Mouse (Mus musculus): ENCODE measurements around the gene Rps11.
"Not testable (repeated sequence)": the region's sequence is repeated elsewhere in the genome, so short reads cannot be mapped to it uniquely, and the experiment has no call there.

Rps11 gene

GRCm38 (mm10) chr7:45124224-45125143 is at the start of gene Rps11:
Gene Rps11, minus strand, starts transcription at chr7:45124439.
- DNase-seq = peak; percentile 99

GRCm38 (mm10) chr7:45173772-45174171 is 49.5 kb upstream of the Rps11 start:
- DNase-seq = not testable (repeated sequence)

GRCm38 (mm10) chr7:45172974-45173373 is 48.7 kb upstream of the Rps11 start:
- no peak for DNase-seq

- peak; percentile 83 for DNase-seq
Observed at GRCm38 (mm10) chr7:45169495-45169894, 45.3 kb upstream of the Rps11 start.

GRCm38 (mm10) chr7:45168656-45169055 is 44.4 kb upstream of the Rps11 start:
- DNase-seq = no peak

- peak; percentile 81 for DNase-seq
Observed at GRCm38 (mm10) chr7:45167761-45168445, 43.7 kb upstream of the Rps11 start.

GRCm38 (mm10) chr7:45166950-45167401 is 42.7 kb upstream of the Rps11 start:
- peak; percentile 75 for DNase-seq

GRCm38 (mm10) chr7:45165701-45166100 is 41.5 kb upstream of the Rps11 start:
- no peak for DNase-seq

- no peak for DNase-seq
Observed at GRCm38 (mm10) chr7:45164833-45165232, 40.6 kb upstream of the Rps11 start.

GRCm38 (mm10) chr7:45163735-45164490 is 39.7 kb upstream of the Rps11 start, which contains the start of gene Slc17a7:
Gene Slc17a7, plus strand, starts transcription at chr7:45163949.
- peak; percentile 61 for DNase-seq

GRCm38 (mm10) chr7:45162996-45163615 is 38.9 kb upstream of the Rps11 start:
- DNase-seq = no peak

- peak; percentile 57 for DNase-seq
Observed at GRCm38 (mm10) chr7:45162551-45162950, 38.3 kb upstream of the Rps11 start.

- DNase-seq = peak; percentile 95
Observed at GRCm38 (mm10) chr7:45161612-45162473, 37.6 kb upstream of the Rps11 start.

- no peak for DNase-seq
Observed at GRCm38 (mm10) chr7:45160866-45161265, 36.6 kb upstream of the Rps11 start.

GRCm38 (mm10) chr7:45160316-45160800 is 36.1 kb upstream of the Rps11 start:
- no peak for DNase-seq

GRCm38 (mm10) chr7:45158991-45159390 is 34.8 kb upstream of the Rps11 start:
- no peak for DNase-seq

GRCm38 (mm10) chr7:45157459-45157858 is 33.2 kb upstream of the Rps11 start:
- DNase-seq = no peak

GRCm38 (mm10) chr7:45156206-45156605 is 32.0 kb upstream of the Rps11 start:
- no peak for DNase-seq

GRCm38 (mm10) chr7:45155590-45155989 is 31.4 kb upstream of the Rps11 start:
- no peak for DNase-seq

GRCm38 (mm10) chr7:45154993-45155514 is 30.8 kb upstream of the Rps11 start:
- DNase-seq = peak; percentile 66
